Mouse (Mus musculus) intestine, embryonic 15.5 days (tissue): ENCODE results near the gene Washc4. TPM values are rescaled to one million over a fixed set of nuclear protein-coding genes. Genes with fewer than 3 reads are reported as not detected.

Experiments
- ATAC-seq: fragments of 200-750 bp; cut with Nextera tagmentation; 2 replicates; pipeline ENCODE4 v1.8.0; 2017; ENCODE audit warnings: moderate TSS enrichment, moderate library complexity
- H3K27ac ChIP-seq: fragments of 300-500 bp; sonication (generic); 2 replicates; pipeline ENCODE4 v1.5.1; 2015; ENCODE audit warnings: mild to moderate bottlenecking, inconsistent platforms
- H3K27me3 ChIP-seq: fragments of 300-500 bp; sonication (generic); replicated peaks from 2 replicates; pipeline ENCODE4 v1.6.1; 2015; ENCODE audit warnings: inconsistent platforms
- H3K36me3 ChIP-seq: fragments of 300-500 bp; sonication (generic); 2 replicates; pipeline ENCODE4 v1.6.1; 2015; ENCODE audit warnings: inconsistent platforms
- H3K4me1 ChIP-seq: fragments of 300-500 bp; sonication (generic); replicated peaks from 2 replicates; pipeline ENCODE4 v1.6.1; 2015; ENCODE audit warnings: inconsistent platforms
- H3K4me2 ChIP-seq: fragments of 300-500 bp; sonication (generic); replicated peaks from 2 replicates; pipeline ENCODE4 v1.6.1; 2015; ENCODE audit warnings: mild to moderate bottlenecking, inconsistent platforms
- H3K4me3 ChIP-seq: fragments of 300-500 bp; sonication (generic); replicated peaks from 2 replicates; pipeline ENCODE4 v1.5.1; 2015; ENCODE audit warnings: inconsistent platforms
- H3K9ac ChIP-seq: fragments of 300-500 bp; sonication (generic); 2 replicates; pipeline ENCODE4 v1.6.1; 2015; ENCODE audit warnings: inconsistent platforms
- H3K9me3 ChIP-seq: fragments of 300-500 bp; sonication (generic); 2 replicates; pipeline ENCODE4 v1.6.1; 2016; ENCODE audit warnings: inconsistent platforms
- WGBS: fragments of 180-500 bp; shearing (Covaris S2); methylation state at CpG from one replicate; pipeline ENCODE4 v1.1.7; 2015; 5-methylcytosine and 5-hydroxymethylcytosine counted together
- polyA plus RNA-seq: library from polyadenylated mRNA; unstranded; fragments of >200 nt; fragmentation: Nextera tagmentation; extraction: Ambion mirVana; gene quantifications from 2 replicates; pipeline ENCODE4 v1.2.1, GENCODE M21; 2015

Washc4 gene
- polyA plus RNA-seq, 1 experiment from 2014 or later, result 42.1 TPM

DNA sequence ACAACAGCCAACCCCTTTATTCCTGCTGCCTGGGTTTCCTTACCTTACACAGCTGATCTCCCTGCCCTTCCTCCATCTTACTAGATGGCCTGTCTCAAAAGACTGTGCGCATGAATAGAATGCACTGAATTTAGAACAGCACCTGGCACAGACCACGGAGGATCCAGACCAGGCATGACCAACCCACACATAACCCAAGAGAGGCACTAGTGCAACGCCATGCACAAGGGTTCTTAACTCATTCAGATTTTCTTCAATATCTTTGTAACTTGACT is 102.1 kb downstream of the Washc4 start:
- 89% methylated on average over 3 of the region's 3 CpGs for WGBS
- ATAC-seq, result no peak
- Histone ChIP-seq H3K9ac (no peak overlapping the region), H3K36me3 (no peaks in the 10 kb centered on the region), H3K4me3 (no peak overlapping the region), H3K27me3 (no peaks in the 10 kb centered on the region), H3K9me3 (no peaks in the 10 kb centered on the region), H3K4me1 (peaks cover 17% of the 10 kb centered on the region), H3K27ac (peak overlapping the region; percentile 83), H3K4me2 (peak overlapping the region; percentile 38)

Other genes with a start within 250 kb of the Washc4 start
- 0.72 and 0.73 TPM in 2 replicates for gene Slc41a2, start 205.9 kb upstream of the Washc4 start, polyA plus RNA-seq
- 0.55 and 0.57 TPM in 2 replicates for gene D10Wsu102e, start 183.5 kb upstream of the Washc4 start, polyA plus RNA-seq
- 1.4 and 1.5 TPM in 2 replicates for gene Aldh1l2, start 9.6 kb upstream of the Washc4 start, polyA plus RNA-seq
- gene Appl2, start 105.0 kb downstream of the Washc4 start, polyA plus RNA-seq, result 46.0 and 49.1 TPM in 2 replicates
- gene 1500009L16Rik, start 179.1 kb downstream of the Washc4 start, polyA plus RNA-seq, result 19.0 and 21.6 TPM in 2 replicates